Mouse (Mus musculus): ENCODE results near the gene Nrn1l. TPM values are rescaled to one million over a fixed set of nuclear protein-coding genes. Genes with fewer than 3 reads are reported as not detected.

The Nrn1l gene
- total RNA-seq, 2 experiments from 2014 or later: not detected

DNA sequence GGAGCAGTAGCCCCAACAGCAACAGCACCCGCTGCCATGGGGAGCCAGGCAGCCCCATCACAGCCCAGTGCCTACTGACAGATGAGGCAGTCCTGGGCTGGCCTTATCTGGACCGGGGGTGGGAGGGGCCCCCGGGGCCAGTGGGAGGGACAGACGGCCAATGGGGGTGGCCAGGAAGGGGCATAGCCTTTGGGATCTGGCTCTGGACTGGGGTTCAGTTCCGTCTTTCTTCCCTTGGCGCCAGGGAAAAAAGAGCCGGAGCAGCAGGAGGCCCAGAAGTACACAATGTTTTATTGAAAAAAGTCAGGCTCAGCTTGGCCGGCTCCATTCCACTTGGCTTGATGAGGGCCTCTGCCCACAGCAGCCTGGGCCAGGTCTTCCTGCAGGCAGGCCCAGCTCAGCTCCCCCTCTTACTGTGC lies 50.0 kb downstream of the Nrn1l start, which contains the start of gene Lcat:
TSS of gene Lcat (minus strand) at position 62 of the 419 bp plus-strand sequence.
- ATAC-seq (replicated peaks; ENCODE audit: poor library complexity, severe bottlenecking): no peak

Other genes with a start within 250 kb of the Nrn1l start
- 3.4 and 6.3 TPM in 2 replicates for gene Carmil2, start 207.3 kb upstream of the Nrn1l start, total RNA-seq (2014; fragmentation: Nextera tagmentation)
- 0.86 and 2.1 TPM in 2 replicates for gene Carmil2, start 207.3 kb upstream of the Nrn1l start, total RNA-seq (2017)
- 52.2 and 56.5 TPM in 2 replicates for gene Acd, start 192.5 kb upstream of the Nrn1l start, total RNA-seq (2014; fragmentation: Nextera tagmentation)
- gene Acd, start 192.5 kb upstream of the Nrn1l start, total RNA-seq (2017): 22.4 and 33.3 TPM in 2 replicates
- gene Pard6a, start 192.4 kb upstream of the Nrn1l start, total RNA-seq (2014; fragmentation: Nextera tagmentation): 7.0 and 13.9 TPM in 2 replicates
- gene Pard6a, start 192.4 kb upstream of the Nrn1l start, total RNA-seq (2017): 5.9 and 13.3 TPM in 2 replicates
- not detected in 2 replicates for gene 4933405L10Rik, start 185.9 kb upstream of the Nrn1l start, total RNA-seq (2014; fragmentation: Nextera tagmentation)
- not detected in 2 replicates for gene 4933405L10Rik, start 185.9 kb upstream of the Nrn1l start, total RNA-seq (2017)
- gene Enkd1, start 185.4 kb upstream of the Nrn1l start, total RNA-seq (2014; fragmentation: Nextera tagmentation): 20.0 and 35.2 TPM in 2 replicates
- 14.5 and 16.2 TPM in 2 replicates for gene Enkd1, start 185.4 kb upstream of the Nrn1l start, total RNA-seq (2017)
- gene Gfod2, start 134.9 kb upstream of the Nrn1l start, total RNA-seq (2014; fragmentation: Nextera tagmentation): 1.7 TPM in 1 of 2 replicates, not detected in the other
- 3.4 and 4.6 TPM in 2 replicates for gene Gfod2, start 134.9 kb upstream of the Nrn1l start, total RNA-seq (2017)
- 12.9 and 16.7 TPM in 2 replicates for gene Ranbp10, start 66.2 kb upstream of the Nrn1l start, total RNA-seq (2014; fragmentation: Nextera tagmentation)
- gene Ranbp10, start 66.2 kb upstream of the Nrn1l start, total RNA-seq (2017): 7.2 and 8.3 TPM in 2 replicates
- gene Tsnaxip1, start 65.8 kb upstream of the Nrn1l start, total RNA-seq (2014; fragmentation: Nextera tagmentation): not detected in 2 replicates
- not detected in 2 replicates for gene Tsnaxip1, start 65.8 kb upstream of the Nrn1l start, total RNA-seq (2017)
- gene Cenpt, start 40.3 kb upstream of the Nrn1l start, total RNA-seq (2014; fragmentation: Nextera tagmentation): 21.4 and 22.0 TPM in 2 replicates
- gene Cenpt, start 40.3 kb upstream of the Nrn1l start, total RNA-seq (2017): 9.9 and 10.0 TPM in 2 replicates
- gene Thap11, start 38.4 kb upstream of the Nrn1l start, total RNA-seq (2014; fragmentation: Nextera tagmentation): 20.4 and 30.1 TPM in 2 replicates
- 29.9 and 36.8 TPM in 2 replicates for gene Thap11, start 38.4 kb upstream of the Nrn1l start, total RNA-seq (2017)
- gene Nutf2, start 33.0 kb upstream of the Nrn1l start, total RNA-seq (2014; fragmentation: Nextera tagmentation): 158 and 185 TPM in 2 replicates
- 59.3 and 120 TPM in 2 replicates for gene Nutf2, start 33.0 kb upstream of the Nrn1l start, total RNA-seq (2017)
- 26.7 and 29.3 TPM in 2 replicates for gene Edc4, start 12.7 kb upstream of the Nrn1l start, total RNA-seq (2014; fragmentation: Nextera tagmentation)
- gene Edc4, start 12.7 kb upstream of the Nrn1l start, total RNA-seq (2017): 26.4 and 42.3 TPM in 2 replicates
- gene Pskh1, start 6.9 kb downstream of the Nrn1l start, total RNA-seq (2014; fragmentation: Nextera tagmentation): 18.0 and 28.1 TPM in 2 replicates
- gene Pskh1, start 6.9 kb downstream of the Nrn1l start, total RNA-seq (2017): 19.7 and 20.6 TPM in 2 replicates
- 2.9 and 5.5 TPM in 2 replicates for gene Ctrl, start 40.3 kb downstream of the Nrn1l start, total RNA-seq (2014; fragmentation: Nextera tagmentation)
- 2.7 TPM in 1 of 2 replicates, not detected in the other for gene Ctrl, start 40.3 kb downstream of the Nrn1l start, total RNA-seq (2017)
- 176 and 220 TPM in 2 replicates for gene Psmb10, start 44.9 kb downstream of the Nrn1l start, total RNA-seq (2014; fragmentation: Nextera tagmentation)
- 71.7 and 92.7 TPM in 2 replicates for gene Psmb10, start 44.9 kb downstream of the Nrn1l start, total RNA-seq (2017)
- gene Lcat, start 49.8 kb downstream of the Nrn1l start, total RNA-seq (2014; fragmentation: Nextera tagmentation): not detected in 2 replicates
- gene Lcat, start 49.8 kb downstream of the Nrn1l start, total RNA-seq (2017): not detected in 2 replicates
- 4.7 and 7.8 TPM in 2 replicates for gene Slc12a4, start 72.5 kb downstream of the Nrn1l start, total RNA-seq (2014; fragmentation: Nextera tagmentation)
- 1.6 and 6.8 TPM in 2 replicates for gene Slc12a4, start 72.5 kb downstream of the Nrn1l start, total RNA-seq (2017)
- not detected in 2 replicates for gene Dpep3, start 85.9 kb downstream of the Nrn1l start, total RNA-seq (2014; fragmentation: Nextera tagmentation)
- gene Dpep3, start 85.9 kb downstream of the Nrn1l start, total RNA-seq (2017): not detected in 2 replicates
- 8.3 and 9.6 TPM in 2 replicates for gene Dus2, start 97.8 kb downstream of the Nrn1l start, total RNA-seq (2014; fragmentation: Nextera tagmentation)
- gene Dus2, start 97.8 kb downstream of the Nrn1l start, total RNA-seq (2017): 10.8 and 20.1 TPM in 2 replicates
- not detected in 2 replicates for gene Dpep2nb, start 112.4 kb downstream of the Nrn1l start, total RNA-seq (2014; fragmentation: Nextera tagmentation)
- 0.39 TPM in 1 of 2 replicates, not detected in the other for gene Dpep2nb, start 112.4 kb downstream of the Nrn1l start, total RNA-seq (2017)
- gene Ddx28, start 118.3 kb downstream of the Nrn1l start, total RNA-seq (2014; fragmentation: Nextera tagmentation): 5.6 and 11.6 TPM in 2 replicates
- 15.1 and 20.2 TPM in 2 replicates for gene Ddx28, start 118.3 kb downstream of the Nrn1l start, total RNA-seq (2017)
- 74.1 and 86.3 TPM in 2 replicates for gene Nfatc3, start 165.3 kb downstream of the Nrn1l start, total RNA-seq (2014; fragmentation: Nextera tagmentation)
- gene Nfatc3, start 165.3 kb downstream of the Nrn1l start, total RNA-seq (2017): 31.7 and 32.7 TPM in 2 replicates
- gene Esrp2, start 243.4 kb downstream of the Nrn1l start, total RNA-seq (2014; fragmentation: Nextera tagmentation): not detected in 2 replicates
- not detected in 2 replicates for gene Esrp2, start 243.4 kb downstream of the Nrn1l start, total RNA-seq (2017)

Measured in granulocyte monocyte progenitor cell, adult 5-6 weeks (primary cell).